Mouse (Mus musculus): Measurements from ENCODE around the gene Ifit1. TPM values are rescaled to one million over a fixed set of nuclear protein-coding genes. Genes with fewer than 3 reads are reported as not detected.
"Not testable (repeated sequence)": the region's sequence is repeated elsewhere in the genome, so short reads cannot be mapped to it uniquely, and the experiment has no call there.

Gene Ifit1
- 0.16 and 3.5 TPM in 2 replicates for polyA plus RNA-seq (2014; fragmentation: Nextera tagmentation; extraction: Ambion mirVana)

GRCm38 (mm10) chr19:34640623-34641022, at the start of gene Ifit1, which contains the start of gene Ifit1bl2:
Ifit1 (plus strand) TSS chr19:34640871.
Ifit1bl2 (minus strand) TSS chr19:34640743.
- Histone ChIP-seq H3K9ac (replicated peaks; ENCODE audit: low read length) (no peak within 1 kb of the TSS), H3K4me2 (ENCODE audit: low read length) (no peak within 1 kb of the TSS), H3K27ac (replicated peaks; ENCODE audit: low read depth, low read length) (no peak within 1 kb of the TSS), H3K27me3 (ENCODE audit: control insufficient read depth, insufficient read depth, low read length) (no peaks in the 10 kb centered on the region), H3K4me3 (replicated peaks; ENCODE audit: low read depth, low read length) (no peak within 1 kb of the TSS), H3K9me3 (ENCODE audit: control insufficient read depth, low read length) (no peaks in the 10 kb centered on the region), H3K4me1 (ENCODE audit: control insufficient read depth, insufficient read depth, low read length) (no peaks in the 10 kb centered on the region), H3K36me3 (ENCODE audit: control insufficient read depth, insufficient read depth, low read length) (no peaks in the 10 kb centered on the region)
- WGBS = 62% methylated on average over 4 of the region's 4 CpGs
- DNase-seq = no peak
- no peak for ATAC-seq (ENCODE audit: low FRiP score, low TSS enrichment)

GRCm38 (mm10) chr19:34593456-34593855, 47.2 kb upstream of the Ifit1 start:
- H3K27me3 ChIP-seq (ENCODE audit: control insufficient read depth, insufficient read depth, low read length) = no peaks in the 10 kb centered on the region

GRCm38 (mm10) chr19:34594523-34594922, 46.1 kb upstream of the Ifit1 start:
- H3K4me2 ChIP-seq (ENCODE audit: low read length); ATAC-seq (ENCODE audit: low FRiP score, low TSS enrichment): not testable (repeated sequence)
- 75% methylated on average over 3 of the region's 3 CpGs for WGBS

More at GRCm38 (mm10) chr19:34593456-34593855, 47.2 kb upstream of the Ifit1 start:
- Histone ChIP-seq H3K4me2 (ENCODE audit: low read length) (no peak overlapping the region), H3K27ac (replicated peaks; ENCODE audit: low read depth, low read length) (no peak overlapping the region), H3K9me3 (ENCODE audit: control insufficient read depth, low read length) (no peaks in the 10 kb centered on the region), H3K4me3 (replicated peaks; ENCODE audit: low read depth, low read length) (no peak overlapping the region), H3K9ac (replicated peaks; ENCODE audit: low read length) (no peak overlapping the region), H3K36me3 (ENCODE audit: control insufficient read depth, insufficient read depth, low read length) (no peaks in the 10 kb centered on the region), H3K4me1 (ENCODE audit: control insufficient read depth, insufficient read depth, low read length) (0 out of 2 replicates have a peak, but pooled peaks cover 2% of the 10 kb centered on the region)
- DNase-seq (no peak), ATAC-seq (ENCODE audit: low FRiP score, low TSS enrichment) (no peak)
- WGBS = 92% methylated on average over 2 of the region's 2 CpGs

GRCm38 (mm10) chr19:34596811-34597210, 43.9 kb upstream of the Ifit1 start:
- DNase-seq = no peak
- Histone ChIP-seq H3K4me2 (ENCODE audit: low read length) (no peak overlapping the region), H3K36me3 (ENCODE audit: control insufficient read depth, insufficient read depth, low read length) (no peaks in the 10 kb centered on the region), H3K27me3 (ENCODE audit: control insufficient read depth, insufficient read depth, low read length) (no peaks in the 10 kb centered on the region), H3K4me1 (ENCODE audit: control insufficient read depth, insufficient read depth, low read length) (0 out of 2 replicates have a peak, but pooled peaks cover 2% of the 10 kb centered on the region), H3K9ac (replicated peaks; ENCODE audit: low read length) (no peak overlapping the region), H3K4me3 (replicated peaks; ENCODE audit: low read depth, low read length) (no peak overlapping the region), H3K27ac (replicated peaks; ENCODE audit: low read depth, low read length) (no peak overlapping the region), H3K9me3 (ENCODE audit: control insufficient read depth, low read length) (no peaks in the 10 kb centered on the region)
- no peak for ATAC-seq (ENCODE audit: low FRiP score, low TSS enrichment)

More at GRCm38 (mm10) chr19:34594523-34594922, 46.1 kb upstream of the Ifit1 start:
- not testable (repeated sequence) for DNase-seq; H3K27ac ChIP-seq (replicated peaks; ENCODE audit: low read depth, low read length); H3K4me1 ChIP-seq (ENCODE audit: control insufficient read depth, insufficient read depth, low read length); H3K9ac ChIP-seq (replicated peaks; ENCODE audit: low read length); H3K4me3 ChIP-seq (replicated peaks; ENCODE audit: low read depth, low read length); H3K36me3 ChIP-seq (ENCODE audit: control insufficient read depth, insufficient read depth, low read length); H3K27me3 ChIP-seq (ENCODE audit: control insufficient read depth, insufficient read depth, low read length); H3K9me3 ChIP-seq (ENCODE audit: control insufficient read depth, low read length)

- no peak overlapping the region for H3K27ac ChIP-seq (replicated peaks; ENCODE audit: low read depth, low read length)
- H3K4me1 ChIP-seq (ENCODE audit: control insufficient read depth, insufficient read depth, low read length) = 0 out of 2 replicates have a peak, but pooled peaks cover 2% of the 10 kb centered on the region
- no peaks in the 10 kb centered on the region for H3K36me3 ChIP-seq (ENCODE audit: control insufficient read depth, insufficient read depth, low read length)
- H3K27me3 ChIP-seq (ENCODE audit: control insufficient read depth, insufficient read depth, low read length) = no peaks in the 10 kb centered on the region
- no peak overlapping the region for H3K4me2 ChIP-seq (ENCODE audit: low read length)
- no peaks in the 10 kb centered on the region for H3K9me3 ChIP-seq (ENCODE audit: control insufficient read depth, low read length)
- DNase-seq (peak; percentile 43), ATAC-seq (ENCODE audit: low FRiP score, low TSS enrichment) (no peak)
- H3K4me3 ChIP-seq (replicated peaks; ENCODE audit: low read depth, low read length) = no peak overlapping the region
- WGBS = 85% methylated on average over 2 of the region's 2 CpGs
- no peak overlapping the region for H3K9ac ChIP-seq (replicated peaks; ENCODE audit: low read length)
These were observed 42.3 kb upstream of the Ifit1 start for GRCm38 (mm10) chr19:34598341-34598740.

GRCm38 (mm10) chr19:34599250-34599649, 41.4 kb upstream of the Ifit1 start:
- not testable (repeated sequence) for ATAC-seq (ENCODE audit: low FRiP score, low TSS enrichment); H3K27me3 ChIP-seq (ENCODE audit: control insufficient read depth, insufficient read depth, low read length); H3K9ac ChIP-seq (replicated peaks; ENCODE audit: low read length); H3K4me1 ChIP-seq (ENCODE audit: control insufficient read depth, insufficient read depth, low read length); H3K9me3 ChIP-seq (ENCODE audit: control insufficient read depth, low read length); H3K4me3 ChIP-seq (replicated peaks; ENCODE audit: low read depth, low read length); H3K27ac ChIP-seq (replicated peaks; ENCODE audit: low read depth, low read length); H3K4me2 ChIP-seq (ENCODE audit: low read length); H3K36me3 ChIP-seq (ENCODE audit: control insufficient read depth, insufficient read depth, low read length); DNase-seq

GRCm38 (mm10) chr19:34601888-34602287, 38.8 kb upstream of the Ifit1 start, which contains the start of gene Ifit1bl1:
Ifit1bl1 (minus strand) TSS chr19:34601956.
- H3K36me3 ChIP-seq (ENCODE audit: control insufficient read depth, insufficient read depth, low read length); H3K4me3 ChIP-seq (replicated peaks; ENCODE audit: low read depth, low read length); H3K27me3 ChIP-seq (ENCODE audit: control insufficient read depth, insufficient read depth, low read length); H3K27ac ChIP-seq (replicated peaks; ENCODE audit: low read depth, low read length); H3K4me1 ChIP-seq (ENCODE audit: control insufficient read depth, insufficient read depth, low read length); H3K9me3 ChIP-seq (ENCODE audit: control insufficient read depth, low read length); H3K4me2 ChIP-seq (ENCODE audit: low read length); DNase-seq; H3K9ac ChIP-seq (replicated peaks; ENCODE audit: low read length): not testable (repeated sequence)
- WGBS = 50% methylated on average over 1 of the region's 1 CpGs
- ATAC-seq (ENCODE audit: low FRiP score, low TSS enrichment) = peak; percentile 21; the same call in 1 of the 2 replicates

- H3K4me3 ChIP-seq (replicated peaks; ENCODE audit: low read depth, low read length) = no peak overlapping the region
- no peaks in the 10 kb centered on the region for H3K27me3 ChIP-seq (ENCODE audit: control insufficient read depth, insufficient read depth, low read length)
- no peaks in the 10 kb centered on the region for H3K4me1 ChIP-seq (ENCODE audit: control insufficient read depth, insufficient read depth, low read length)
- H3K9ac ChIP-seq (replicated peaks; ENCODE audit: low read length) = no peak overlapping the region
- H3K9me3 ChIP-seq (ENCODE audit: control insufficient read depth, low read length) = no peaks in the 10 kb centered on the region
- H3K4me2 ChIP-seq (ENCODE audit: low read length) = no peak overlapping the region
- DNase-seq (no peak), ATAC-seq (ENCODE audit: low FRiP score, low TSS enrichment) (no peak)
- H3K36me3 ChIP-seq (ENCODE audit: control insufficient read depth, insufficient read depth, low read length) = no peaks in the 10 kb centered on the region
- 94% methylated on average over 3 of the region's 3 CpGs for WGBS
- no peak overlapping the region for H3K27ac ChIP-seq (replicated peaks; ENCODE audit: low read depth, low read length)
These were observed 35.2 kb upstream of the Ifit1 start for GRCm38 (mm10) chr19:34605472-34605871.

- not testable (repeated sequence) for H3K9ac ChIP-seq (replicated peaks; ENCODE audit: low read length); H3K4me2 ChIP-seq (ENCODE audit: low read length); H3K9me3 ChIP-seq (ENCODE audit: control insufficient read depth, low read length); H3K4me3 ChIP-seq (replicated peaks; ENCODE audit: low read depth, low read length); H3K27me3 ChIP-seq (ENCODE audit: control insufficient read depth, insufficient read depth, low read length); H3K4me1 ChIP-seq (ENCODE audit: control insufficient read depth, insufficient read depth, low read length); H3K27ac ChIP-seq (replicated peaks; ENCODE audit: low read depth, low read length); H3K36me3 ChIP-seq (ENCODE audit: control insufficient read depth, insufficient read depth, low read length)
- ATAC-seq (ENCODE audit: low FRiP score, low TSS enrichment) (peak; percentile 21; the same call in 1 of the 2 replicates), DNase-seq (peak; percentile 34)
- WGBS = 67% methylated on average over 4 of the region's 4 CpGs
These were observed 33.2 kb upstream of the Ifit1 start, which contains the start of gene Ifit3b for GRCm38 (mm10) chr19:34607237-34608051. Ifit3b (plus strand) TSS chr19:34607970.
